In the genomic region with DNA sequence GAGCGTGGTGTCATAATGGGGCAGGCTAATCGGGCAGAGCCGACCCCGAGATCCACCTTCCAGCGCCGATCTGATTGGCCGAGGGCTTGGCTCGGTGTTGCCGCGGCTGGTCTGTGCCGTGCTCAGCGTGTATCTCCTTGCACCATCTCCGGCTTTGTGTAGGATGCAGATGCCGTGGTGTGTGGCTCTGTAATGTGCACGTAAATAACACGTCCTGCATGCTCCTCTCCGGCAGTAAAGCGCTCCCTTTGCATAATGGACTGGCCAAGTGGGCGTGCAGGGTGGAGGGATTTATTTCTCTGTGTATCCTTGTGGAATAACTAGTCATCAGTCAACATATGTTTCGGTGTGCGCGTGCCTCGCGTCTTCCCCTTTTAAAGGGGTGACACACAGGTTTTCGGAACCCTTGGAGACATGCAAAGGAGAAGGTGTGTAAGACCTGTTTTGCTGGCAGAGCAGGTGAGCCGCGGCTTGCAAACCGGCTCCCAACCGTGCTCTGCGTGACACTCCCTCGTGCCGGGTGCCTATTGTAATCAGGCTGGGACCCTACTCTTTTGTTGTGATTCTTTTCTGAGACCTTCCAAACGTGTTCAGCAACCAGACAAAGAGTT, we compare ENCODE assay signal across 8 mouse cellular contexts. TPM values are rescaled to one million over a fixed set of nuclear protein-coding genes. Genes with fewer than 3 reads are reported as not detected.
DNase-seq lines count a peak whose midpoint lies in the region; ATAC-seq and TF ChIP-seq lines count a peak whose summit lies in the region.

No protein-coding gene starts in this region.

- peak overlapping the region; percentile 86 for H3K4me3 ChIP-seq in embryonic facial prominence, embryonic 14.5 days (ENCODE audit: low read depth, low read length)
- peak overlapping the region; percentile 82 to 86 for H3K4me3 ChIP-seq in heart, embryonic 14.5 days (ENCODE audit: control insufficient read depth in 1 of 2, insufficient read depth in 1 of 2, low read depth in 1 of 2, low read length in 2 of 2)
- peak overlapping the region; percentile 78 for H3K4me3 ChIP-seq in kidney, postnatal 0 days (replicated peaks; ENCODE audit: low read depth, low read length)
- H3K4me3 ChIP-seq in liver, embryonic 16.5 days (ENCODE audit: low read depth, low read length), result peak overlapping the region; percentile 71
- H3K4me3 ChIP-seq in neural tube, embryonic 12.5 days, result peak overlapping the region; percentile 80

- peak overlapping the region; percentile 86 for H3K9ac ChIP-seq in embryonic facial prominence, embryonic 14.5 days (ENCODE audit: low read depth, low read length)
- peak overlapping the region; percentile 79 for H3K9ac ChIP-seq in heart, embryonic 14.5 days (ENCODE audit: low read length)
- peak overlapping the region; percentile 68 for H3K9ac ChIP-seq in kidney, postnatal 0 days (ENCODE audit: low read depth, low read length)
- no peak overlapping the region; the same call in 1 of the 2 replicates for H3K9ac ChIP-seq in liver, embryonic 16.5 days (ENCODE audit: low read depth, low read length)
- peak overlapping the region; percentile 85 for H3K9ac ChIP-seq in neural tube, embryonic 12.5 days

- H3K27ac ChIP-seq in embryonic facial prominence, embryonic 14.5 days (replicated peaks; ENCODE audit: low read depth, low read length), result peak overlapping the region; percentile 77
- no peak overlapping the region for H3K27ac ChIP-seq in heart, embryonic 14.5 days (replicated peaks in 1 of 2; ENCODE audit: control insufficient read depth in 1 of 2, insufficient read depth in 1 of 2, low read depth in 2 of 2, low read length in 2 of 2)
- H3K27ac ChIP-seq in kidney, postnatal 0 days, result peak overlapping the region; percentile 75; the same call in 1 of the 2 replicates
- H3K27ac ChIP-seq in liver, embryonic 16.5 days (ENCODE audit: low read length), result no peak overlapping the region
- H3K27ac ChIP-seq in neural tube, embryonic 12.5 days, result peak overlapping the region; percentile 82

- peak; percentile 85 for ATAC-seq in embryonic facial prominence, embryonic 14.5 days (ENCODE audit: low read depth)
- 0 out of 2 replicates have a peak, but pooled peaks have one; percentile 41 for ATAC-seq in heart, embryonic 14.5 days (ENCODE audit: insufficient number of reproducible peaks, insufficient read depth, low FRiP score, low read depth)
- peak; percentile 81 for ATAC-seq in kidney, postnatal 0 days (replicated peaks; ENCODE audit: low FRiP score, low read depth)
- peak; percentile 73 for ATAC-seq in liver, embryonic 16.5 days (ENCODE audit: low read depth)
- peak; percentile 93 for ATAC-seq in neural tube, embryonic 12.5 days (ENCODE audit: low FRiP score, low read depth)

- no peaks in the 10 kb centered on the region for H3K9me3 ChIP-seq in embryonic facial prominence, embryonic 14.5 days (ENCODE audit: control insufficient read depth, low read length)
- no peaks in the 10 kb centered on the region for H3K9me3 ChIP-seq in heart, embryonic 14.5 days (ENCODE audit: control insufficient read depth, low read length)
- H3K9me3 ChIP-seq in kidney, postnatal 0 days (replicated peaks; ENCODE audit: low read length), result no peaks in the 10 kb centered on the region
- no peaks in the 10 kb centered on the region for H3K9me3 ChIP-seq in liver, embryonic 16.5 days (replicated peaks; ENCODE audit: control insufficient read depth, low read length)
- no peaks in the 10 kb centered on the region for H3K9me3 ChIP-seq in neural tube, embryonic 12.5 days

- WGBS in embryonic facial prominence, embryonic 14.5 days, result under 1% methylated on average over 33 of the region's 33 CpGs
- WGBS in heart, embryonic 14.5 days, result under 1% methylated on average over 33 of the region's 33 CpGs
- under 1% methylated on average over 33 of the region's 33 CpGs for WGBS in kidney, postnatal 0 days
- under 1% methylated on average over 33 of the region's 33 CpGs for WGBS in liver, embryonic 16.5 days (ENCODE audit: insufficient replicate concordance)
- whole genome bisulfite sequencing in neural tube, embryonic 12.5 days, result under 1% methylated on average over 33 of the region's 33 CpGs

- no peaks in the 10 kb centered on the region for H3K36me3 ChIP-seq in embryonic facial prominence, embryonic 14.5 days (ENCODE audit: control insufficient read depth, insufficient read depth, low read length)
- H3K36me3 ChIP-seq in heart, embryonic 14.5 days (ENCODE audit: control insufficient read depth, insufficient read depth, low read length), result no peaks in the 10 kb centered on the region
- no peaks in the 10 kb centered on the region for H3K36me3 ChIP-seq in kidney, postnatal 0 days (ENCODE audit: insufficient read depth, low read length)
- H3K36me3 ChIP-seq in liver, embryonic 16.5 days (ENCODE audit: control insufficient read depth, insufficient read depth), result no peaks in the 10 kb centered on the region
- no peaks in the 10 kb centered on the region for H3K36me3 ChIP-seq in neural tube, embryonic 12.5 days

- peak overlapping the region; percentile 73 for H3K4me2 ChIP-seq in embryonic facial prominence, embryonic 14.5 days (ENCODE audit: low read depth, low read length)
- H3K4me2 ChIP-seq in heart, embryonic 14.5 days (ENCODE audit: low read length), result peak overlapping the region; percentile 97
- H3K4me2 ChIP-seq in kidney, postnatal 0 days (ENCODE audit: low read length), result peak overlapping the region; percentile 94
- peak overlapping the region; percentile 91 for H3K4me2 ChIP-seq in liver, embryonic 16.5 days (ENCODE audit: low read depth, low read length)
- peak overlapping the region; percentile 78 for H3K4me2 ChIP-seq in neural tube, embryonic 12.5 days (replicated peaks)

- TF ChIP-seq CTCF in kidney, postnatal 0 days (IDR thresholded peaks at IDR 0.05; ENCODE audit: low read depth), result no peak

- DNase-seq in CD4-positive helper T cell, adult 2 months (ENCODE audit: low read depth, low spot score), result peak; percentile 77
- DNase-seq in adrenal gland, postnatal 4 days (ENCODE audit: low spot score in 2 of 2), result peak; percentile 40 to 58
- DNase-seq in embryonic facial prominence, embryonic 14.5 days (ENCODE audit: low spot score), result peak; percentile 87
- peak; percentile 76 for DNase-seq in kidney, postnatal 0 days (ENCODE audit: low spot score)
- DNase-seq in thymus, adult 18-20 months, result peak; percentile 40 to 47

- H3K27me3 ChIP-seq in embryonic facial prominence, embryonic 14.5 days (replicated peaks; ENCODE audit: control insufficient read depth, insufficient read depth, low read length), result peaks cover 5% of the 10 kb centered on the region; the same call in 1 of the 2 replicates
- H3K27me3 ChIP-seq in heart, embryonic 14.5 days (ENCODE audit: control insufficient read depth, insufficient read depth, low read length), result peaks cover 9% of the 10 kb centered on the region; the same call in 1 of the 2 replicates
- no peaks in the 10 kb centered on the region for H3K27me3 ChIP-seq in kidney, postnatal 0 days (ENCODE audit: insufficient read depth, low read length)
- peaks cover 42% of the 10 kb centered on the region for H3K27me3 ChIP-seq in liver, embryonic 16.5 days (ENCODE audit: control insufficient read depth, insufficient read depth, low read depth, low read length)
- H3K27me3 ChIP-seq in neural tube, embryonic 12.5 days (replicated peaks), result peaks cover 6% of the 10 kb centered on the region; the same call in 1 of the 2 replicates

- peaks cover 12% of the 10 kb centered on the region for H3K4me1 ChIP-seq in embryonic facial prominence, embryonic 14.5 days (ENCODE audit: control insufficient read depth, insufficient read depth, low read length)
- peaks cover 12 to 16% of the 10 kb centered on the region in 2 experiments; a peak in 3 of 4 replicates for H3K4me1 ChIP-seq in heart, embryonic 14.5 days (ENCODE audit: control insufficient read depth in 2 of 2, insufficient read depth in 2 of 2, low read length in 2 of 2)
- peaks cover 8% of the 10 kb centered on the region; the same call in 1 of the 2 replicates for H3K4me1 ChIP-seq in kidney, postnatal 0 days (replicated peaks; ENCODE audit: insufficient read depth, low read length)
- peaks cover 10% of the 10 kb centered on the region for H3K4me1 ChIP-seq in liver, embryonic 16.5 days (ENCODE audit: control insufficient read depth, low read depth, low read length)
- H3K4me1 ChIP-seq in neural tube, embryonic 12.5 days, result peaks cover 29% of the 10 kb centered on the region

RNA-seq across cellular contexts. Expression of a gene that starts 1.2 kb away (rescaled TPM):
- 10 to 100 TPM; 39.3 to 40.5 TPM for total RNA-seq in adrenal gland, postnatal 4 days (2021)
- polyA plus RNA-seq in embryonic facial prominence, embryonic 14.5 days (2014; fragmentation: Nextera tagmentation; extraction: Ambion mirVana), result 38.7 and 40.6 TPM in 2 replicates
- 16.1 and 17.4 TPM in 2 replicates for polyA plus RNA-seq in heart, embryonic 14.5 days (2014; fragmentation: Nextera tagmentation; extraction: Ambion mirVana)
- polyA plus RNA-seq in kidney, postnatal 0 days (2015; fragmentation: Nextera tagmentation; extraction: Ambion mirVana), result 19.0 and 19.4 TPM in 2 replicates
- 2.3 and 2.6 TPM in 2 replicates for polyA plus RNA-seq in liver, embryonic 16.5 days (2015; fragmentation: Nextera tagmentation; extraction: Ambion mirVana)
- polyA plus RNA-seq in neural tube, embryonic 12.5 days (2016; fragmentation: Nextera tagmentation; extraction: Ambion mirVana), result 95.3 and 96.0 TPM in 2 replicates

Comparison
In these comparisons a context has a peak if more than half of its experiments do, and no peak if none do; other contexts are left out.
1. ATAC-seq: peak in every context shown above with its lines; median percentile 93 in neural tube, embryonic 12.5 days; 85 in embryonic facial prominence, embryonic 14.5 days; 81 in kidney, postnatal 0 days; 73 in liver, embryonic 16.5 days; 41 in heart, embryonic 14.5 days.
2. H3K27ac ChIP-seq: peak in embryonic facial prominence, embryonic 14.5 days (single experiment), kidney, postnatal 0 days (single experiment) and neural tube, embryonic 12.5 days (single experiment); none in heart, embryonic 14.5 days (0 of 2) and liver, embryonic 16.5 days (single experiment).
3. Peak in every context shown above with its lines, with median percentiles within 50 percentile points of each other: DNase-seq, H3K4me2 ChIP-seq and H3K4me3 ChIP-seq.